Mouse (Mus musculus) forebrain, postnatal 0 days (tissue): ENCODE measurements around the gene Ola1. TPM values are rescaled to one million over a fixed set of nuclear protein-coding genes. Genes with fewer than 3 reads are reported as not detected.

Experiments
- ATAC-seq: fragments of 200-750 bp; cut with Nextera tagmentation; 2 replicates; pipeline ENCODE4 v1.8.0; 2017; ENCODE audit warnings: mild to moderate bottlenecking, moderate library complexity
- DNase-seq: peaks from one replicate; pipeline ENCODE4 v3.0.0-alpha.2; 2015
- H3K27ac ChIP-seq: fragments of 300-500 bp; sonication (generic); 2 replicates; pipeline ENCODE4 v1.5.1; 2014; ENCODE audit warnings: low read depth, mild to moderate bottlenecking, antibody characterized with exemption, low read length, moderate library complexity, mixed read lengths
- H3K27me3 ChIP-seq: fragments of 300-500 bp; sonication (generic); 2 replicates; pipeline ENCODE4 v1.6.1; 2014; ENCODE audit warnings: mild to moderate bottlenecking, low read length, mixed read lengths; ENCODE audit not compliant: insufficient read depth
- H3K36me3 ChIP-seq: fragments of 300-500 bp; sonication (generic); 2 replicates; pipeline ENCODE4 v1.6.1; 2014; ENCODE audit warnings: mild to moderate bottlenecking, moderate library complexity; ENCODE audit not compliant: insufficient read depth
- H3K4me1 ChIP-seq: fragments of 300-500 bp; sonication (generic); 2 replicates; pipeline ENCODE4 v1.6.1; 2014; ENCODE audit warnings: antibody characterized with exemption; ENCODE audit not compliant: insufficient read depth
- H3K4me2 ChIP-seq: fragments of 300-500 bp; sonication (generic); 2 replicates; pipeline ENCODE4 v1.6.1; 2014; ENCODE audit warnings: low read depth, mild to moderate bottlenecking, moderate library complexity
- H3K4me3 ChIP-seq: fragments of 300-500 bp; sonication (generic); 2 replicates; pipeline ENCODE4 v1.5.1; 2014; ENCODE audit warnings: low read depth, low read length, mixed read lengths
- H3K9ac ChIP-seq: fragments of 300-500 bp; sonication (generic); 2 replicates; pipeline ENCODE4 v1.6.1; 2014; ENCODE audit warnings: mild to moderate bottlenecking
- H3K9me3 ChIP-seq: fragments of 300-500 bp; sonication (generic); 2 replicates; pipeline ENCODE4 v1.6.1; 2016; ENCODE audit warnings: low read length
- CTCF ChIP-seq: sonication (generic); IDR thresholded peaks from 2 replicates; pipeline ENCODE4 v1.5.1; 2016; ENCODE audit warnings: antibody characterized with exemption, control low read depth, low read depth
- WGBS: fragments of 180-500 bp; shearing (Covaris S2); extraction: QIAGEN DNeasy Blood & Tissue Kit; methylation state at CpG from one replicate; pipeline ENCODE4 v1.1.7; 2014; 5-methylcytosine and 5-hydroxymethylcytosine counted together
- polyA plus RNA-seq: library from polyadenylated mRNA; unstranded; fragments of >200 nt; fragmentation: Nextera tagmentation; extraction: Ambion mirVana; gene quantifications from 2 replicates; pipeline ENCODE4 v1.2.1, GENCODE M21; 2015
- total RNA-seq: library from RNA; depleted of rRNA; stranded (reverse); fragments of >200 nt; gene quantifications from 2 replicates; pipeline ENCODE4 v1.2.3, GENCODE M21; 2014

Ola1 gene
- total and polyA plus RNA-seq, 2 experiments from 2014 or later: 68.4 to 97.2 TPM

DNA sequence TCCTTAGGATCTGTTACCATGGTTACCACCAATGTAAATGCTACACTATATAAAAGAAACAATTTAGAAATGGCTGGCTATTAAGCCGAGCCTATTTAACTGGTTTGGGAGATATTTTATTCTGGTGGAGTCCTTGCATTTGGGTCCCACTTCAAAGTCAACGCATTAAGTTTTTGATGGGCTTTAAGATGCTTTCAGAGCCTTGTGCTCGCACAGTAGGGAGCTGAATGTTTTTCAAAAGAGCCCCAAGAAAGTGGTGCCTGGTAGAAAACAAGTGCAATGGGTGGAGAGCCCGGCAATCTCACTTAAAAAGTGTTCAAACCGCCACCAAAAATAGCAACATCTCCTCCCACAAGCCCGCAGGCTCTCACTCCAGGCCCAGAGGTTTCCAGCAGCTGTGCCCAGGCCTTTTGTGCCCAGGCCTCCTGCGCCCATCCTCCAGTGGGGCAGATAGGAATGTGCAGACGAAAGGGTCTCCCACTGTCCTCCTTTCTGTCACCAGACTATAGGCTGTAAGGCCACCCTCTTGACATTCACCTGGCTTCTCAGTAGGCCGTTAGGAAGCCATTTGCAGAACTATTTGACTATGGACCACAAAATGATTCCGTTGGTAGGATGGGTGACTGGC, 148.2 kb downstream of the Ola1 start:
- H3K9ac ChIP-seq: no peak overlapping the region

GRCm38 (mm10) chr2:73069223-73069825, 149.4 kb downstream of the Ola1 start:
- Histone ChIP-seq H3K36me3 (no peaks in the 10 kb centered on the region), H3K9ac (no peak overlapping the region), H3K27me3 (no peaks in the 10 kb centered on the region), H3K4me3 (no peak overlapping the region), H3K4me1 (no peaks in the 10 kb centered on the region; the same call in 1 of the 2 replicates), H3K4me2 (no peak overlapping the region), H3K9me3 (no peaks in the 10 kb centered on the region), H3K27ac (no peak overlapping the region)
- DNase-seq (no peak), ATAC-seq (no peak)
- TF ChIP-seq CTCF: no peak
- 94% methylated on average over 7 of the region's 7 CpGs for WGBS

More for the DNA sequence above, 148.2 kb downstream of the Ola1 start:
- Histone ChIP-seq H3K36me3 (no peaks in the 10 kb centered on the region), H3K27ac (no peak overlapping the region), H3K9me3 (no peaks in the 10 kb centered on the region), H3K4me3 (no peak overlapping the region), H3K27me3 (no peaks in the 10 kb centered on the region), H3K4me1 (no peaks in the 10 kb centered on the region; the same call in 1 of the 2 replicates), H3K4me2 (no peak overlapping the region)
- no peak for TF ChIP-seq CTCF
- ATAC-seq (no peak), DNase-seq (no peak)
- 34% methylated on average over 10 of the region's 10 CpGs for WGBS

DNA sequence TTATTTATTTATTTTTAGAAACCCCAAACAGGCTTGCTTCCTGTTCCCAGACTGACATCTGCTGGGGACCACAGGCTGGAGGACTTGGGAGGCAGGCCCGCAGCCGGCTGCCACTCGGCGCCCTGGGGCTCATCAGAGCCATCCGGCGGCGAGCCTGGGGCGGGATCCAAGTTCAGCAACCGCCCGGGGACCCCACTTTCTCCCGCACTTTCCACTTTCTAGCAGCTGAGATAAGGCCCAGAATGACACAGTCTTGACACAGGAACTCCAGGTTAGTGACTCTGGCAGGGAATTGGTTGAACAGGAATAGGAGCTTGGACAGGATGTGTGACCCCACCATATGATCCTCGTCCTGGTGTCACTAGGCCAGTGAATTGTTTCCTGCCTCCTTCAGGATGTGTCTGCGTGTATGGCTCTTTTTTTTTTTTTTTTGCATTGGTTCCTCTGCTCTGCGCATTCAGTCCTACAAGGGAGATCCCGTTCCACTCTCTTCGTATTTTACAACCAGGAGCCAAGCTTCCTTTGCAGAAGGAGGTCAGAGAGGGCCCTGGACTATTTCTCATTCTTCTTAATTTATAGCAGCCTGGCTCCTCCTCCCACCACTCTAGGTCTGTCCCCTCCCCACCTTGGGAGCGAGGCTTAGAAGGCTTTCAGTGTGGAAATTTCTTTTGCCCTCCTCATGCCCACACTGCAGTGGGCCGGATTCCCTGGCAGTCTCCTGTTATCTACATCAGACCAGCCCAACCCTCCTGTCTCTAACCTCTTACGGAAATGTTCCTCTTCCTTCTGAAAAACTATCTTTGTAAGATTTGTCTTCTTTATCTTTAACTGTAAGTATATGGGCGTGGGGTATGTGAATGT, 152.2 kb downstream of the Ola1 start:
- ATAC-seq (no peak), DNase-seq (no peak)
- Histone ChIP-seq H3K36me3 (no peaks in the 10 kb centered on the region), H3K4me1 (no peaks in the 10 kb centered on the region; the same call in 1 of the 2 replicates), H3K9me3 (no peaks in the 10 kb centered on the region), H3K27me3 (no peaks in the 10 kb centered on the region), H3K4me3 (no peak overlapping the region), H3K4me2 (no peak overlapping the region), H3K27ac (no peak overlapping the region), H3K9ac (no peak overlapping the region)
- 47% methylated on average over 20 of the region's 20 CpGs for WGBS
- no peak; the same call in 1 of the 2 replicates for TF ChIP-seq CTCF

GRCm38 (mm10) chr2:73063911-73064619, 154.7 kb downstream of the Ola1 start:
- DNase-seq (no peak), ATAC-seq (no peak)
- Histone ChIP-seq H3K4me1 (no peaks in the 10 kb centered on the region), H3K36me3 (no peaks in the 10 kb centered on the region), H3K27ac (no peak overlapping the region), H3K9me3 (no peaks in the 10 kb centered on the region), H3K9ac (no peak overlapping the region), H3K4me3 (no peak overlapping the region), H3K27me3 (no peaks in the 10 kb centered on the region), H3K4me2 (no peak overlapping the region)
- 78% methylated on average over 14 of the region's 14 CpGs for WGBS
- TF ChIP-seq CTCF: peak; percentile 26

GRCm38 (mm10) chr2:73060259-73060585, 158.5 kb downstream of the Ola1 start:
- Histone ChIP-seq H3K27me3 (no peaks in the 10 kb centered on the region), H3K4me1 (no peaks in the 10 kb centered on the region), H3K9me3 (no peaks in the 10 kb centered on the region), H3K4me3 (no peak overlapping the region), H3K27ac (no peak overlapping the region), H3K36me3 (no peaks in the 10 kb centered on the region), H3K9ac (no peak overlapping the region), H3K4me2 (no peak overlapping the region)
- 80% methylated on average over 6 of the region's 6 CpGs for WGBS
- DNase-seq (no peak), ATAC-seq (no peak)
- no peak for TF ChIP-seq CTCF

DNA sequence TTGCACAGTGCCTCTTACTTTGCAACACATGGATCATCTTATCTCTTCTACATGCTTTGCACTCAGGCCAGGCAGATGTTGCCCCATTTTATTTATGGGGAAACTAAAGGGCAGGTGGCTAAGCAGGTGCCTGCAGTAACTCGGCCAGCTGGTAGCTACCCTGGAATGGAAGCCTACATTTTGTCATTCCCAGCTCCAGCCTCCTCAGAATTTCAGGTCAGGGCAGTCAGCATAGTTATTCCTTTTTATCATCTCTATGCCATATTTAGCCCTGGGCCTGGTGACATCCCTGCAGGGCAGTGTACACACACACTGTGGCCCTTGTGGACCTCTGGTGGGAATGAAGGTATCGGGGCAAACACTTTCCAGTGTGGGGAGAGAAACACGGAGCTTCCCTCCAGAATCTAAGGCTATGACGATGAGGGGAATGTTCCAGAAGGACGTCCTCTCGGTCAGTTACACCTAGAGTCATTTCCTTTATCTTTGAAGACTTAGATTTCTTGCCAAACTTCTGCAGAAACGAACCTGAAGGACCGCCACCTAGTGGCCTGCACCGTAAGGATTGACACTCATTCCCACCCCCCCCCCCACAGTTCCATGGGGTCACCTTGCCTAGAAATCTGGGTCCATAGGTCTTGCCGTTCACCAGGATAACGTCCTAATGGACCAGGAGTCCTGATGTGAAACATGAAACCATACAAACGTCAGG, 159.0 kb downstream of the Ola1 start:
- no peak overlapping the region for H3K4me3 ChIP-seq
- no peak overlapping the region for H3K9ac ChIP-seq
- no peaks in the 10 kb centered on the region for H3K36me3 ChIP-seq
- no peaks in the 10 kb centered on the region for H3K9me3 ChIP-seq
- no peaks in the 10 kb centered on the region for H3K27me3 ChIP-seq
- DNase-seq (no peak), ATAC-seq (no peak)
- H3K4me1 ChIP-seq: no peaks in the 10 kb centered on the region
- WGBS: 35% methylated on average over 12 of the region's 12 CpGs
- no peak overlapping the region for H3K27ac ChIP-seq
- peak; percentile 42; the same call in 1 of the 2 replicates for TF ChIP-seq CTCF
- no peak overlapping the region for H3K4me2 ChIP-seq
